Mouse (Mus musculus) large intestine, adult 2 months (tissue): ENCODE results near the gene Aak1. TPM values are rescaled to one million over a fixed set of nuclear protein-coding genes. Genes with fewer than 3 reads are reported as not detected.

Experiments used
- DNase-seq: peaks from one replicate; pipeline ENCODE4 v3.0.0-alpha.2; 2012; ENCODE audit warnings: low read depth, low spot score
- WGBS: fragments of 180-500 bp; shearing (Covaris S2); methylation state at CpG from one replicate; pipeline ENCODE4 v1.1.7; 2018; 5-methylcytosine and 5-hydroxymethylcytosine counted together
- polyA plus RNA-seq: library from polyadenylated mRNA; depleted of rRNA; stranded (reverse); fragments of >200 nt; gene quantifications from 2 replicates; pipeline ENCODE4 v1.2.3, GENCODE M21; 2012

Aak1 gene
- polyA plus RNA-seq, 1 experiment = 4.0 TPM

DNA sequence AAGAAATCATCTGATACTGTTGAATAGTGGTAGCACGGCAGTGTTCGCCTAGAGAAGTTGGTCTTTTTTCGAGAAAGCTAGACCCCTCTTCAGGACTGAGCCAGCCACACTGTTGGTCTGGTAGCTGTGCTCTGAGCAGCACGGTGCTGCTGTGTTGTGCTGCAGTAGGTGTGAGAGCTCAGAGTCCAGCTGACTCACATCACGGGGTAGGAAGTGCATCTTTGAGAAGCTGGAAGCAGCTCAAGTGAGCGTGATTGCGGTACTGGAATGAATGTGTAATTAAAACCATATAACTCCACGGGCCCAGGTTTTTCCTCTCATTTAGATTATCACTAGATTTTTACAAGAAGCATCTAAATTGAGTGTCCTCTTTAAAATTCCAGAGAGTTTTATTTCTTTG lies 97.8 kb downstream of the Aak1 start:
- peak; percentile 33 for DNase-seq
- WGBS = 51% methylated on average over 8 of the region's 8 CpGs

DNA sequence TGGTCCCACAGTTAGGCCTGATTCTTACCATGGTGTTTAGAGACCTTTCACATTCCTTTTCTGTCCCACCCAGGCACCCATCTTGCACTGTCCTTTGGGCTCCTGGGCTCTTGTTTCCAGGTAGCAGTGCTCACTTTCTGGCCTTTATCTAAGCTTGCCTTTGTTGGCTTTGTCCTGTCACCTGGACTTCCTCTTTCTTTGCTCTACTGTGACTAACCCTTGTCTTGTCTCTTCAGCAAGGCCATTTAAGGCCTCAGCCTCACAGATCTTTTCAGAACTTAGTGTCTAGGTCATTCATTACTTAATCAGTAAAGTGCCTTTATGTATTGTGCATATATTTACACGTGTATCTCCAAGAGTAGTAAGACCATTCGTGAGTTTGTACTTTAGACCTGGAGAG lies 99.4 kb downstream of the Aak1 start:
- 41% methylated on average over 2 of the region's 2 CpGs for WGBS
- no peak for DNase-seq

DNA sequence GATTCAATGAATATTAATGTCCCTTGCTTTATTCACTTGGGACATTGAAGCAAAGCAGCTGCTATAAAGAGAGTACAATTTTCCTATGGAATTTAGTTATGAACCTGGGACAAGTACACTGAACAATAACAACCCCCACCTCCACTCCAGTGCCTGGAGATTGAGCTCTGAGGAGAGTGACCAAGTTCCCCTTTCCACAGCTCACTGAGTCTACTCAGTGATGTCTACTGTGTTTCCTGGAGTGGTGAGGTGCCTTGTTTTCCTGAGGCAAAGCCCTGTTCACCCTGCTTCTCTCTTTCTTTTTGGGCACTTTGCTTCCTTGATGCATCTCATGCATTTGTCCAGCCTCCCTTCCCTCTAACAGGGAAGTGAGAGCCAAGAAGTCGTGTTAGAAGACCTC lies 100.8 kb downstream of the Aak1 start:
- DNase-seq = no peak
- WGBS = 71% methylated on average over 1 of the region's 1 CpGs

DNA sequence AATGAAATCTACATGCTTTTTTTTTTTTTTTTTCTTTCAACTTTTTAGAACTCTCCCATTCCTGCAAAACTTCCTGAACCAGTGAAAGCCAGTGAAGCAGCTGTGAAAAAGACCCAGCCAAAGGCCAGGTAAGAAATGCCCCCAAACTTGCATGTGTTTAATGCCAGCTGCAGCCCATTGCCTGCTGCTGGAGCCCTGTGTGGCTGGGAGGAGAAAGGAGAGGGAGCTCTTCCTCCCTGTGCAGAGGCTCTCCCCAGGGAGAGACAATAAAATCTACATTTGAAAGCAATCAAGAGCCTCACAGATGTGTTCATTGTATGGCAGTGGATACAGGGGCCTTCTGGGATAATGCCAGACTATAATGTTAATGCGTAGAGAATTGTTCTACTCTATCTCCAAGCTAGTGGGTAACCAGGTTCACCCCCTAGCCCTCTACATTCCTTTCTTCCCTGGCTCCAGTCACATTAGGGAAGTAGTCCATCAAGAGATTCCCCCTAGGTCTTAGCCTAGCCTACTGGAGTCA lies 101.5 kb downstream of the Aak1 start:
- no peak for DNase-seq
- 90% methylated on average over 1 of the region's 1 CpGs for WGBS

DNA sequence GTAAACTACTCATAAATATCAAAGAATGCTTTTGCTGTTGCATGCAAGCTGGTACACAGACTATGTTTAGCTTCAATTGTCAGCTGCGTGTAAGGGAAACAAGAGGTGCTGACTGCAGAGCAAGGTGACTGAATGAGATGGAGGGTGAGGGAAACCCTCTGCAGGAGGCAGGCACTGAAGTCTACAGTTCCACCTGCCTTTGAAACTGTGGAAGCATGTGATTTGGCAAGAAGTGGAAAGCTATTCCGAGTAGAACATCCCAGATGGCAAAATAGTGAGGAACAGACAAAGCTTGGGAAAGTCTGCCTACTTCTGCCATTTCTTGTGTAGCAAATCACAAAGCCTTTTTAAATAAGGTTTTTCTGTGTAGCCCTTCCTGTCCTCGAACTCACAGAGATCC lies 106.4 kb downstream of the Aak1 start:
- 85% methylated on average over 3 of the region's 3 CpGs for WGBS

DNA sequence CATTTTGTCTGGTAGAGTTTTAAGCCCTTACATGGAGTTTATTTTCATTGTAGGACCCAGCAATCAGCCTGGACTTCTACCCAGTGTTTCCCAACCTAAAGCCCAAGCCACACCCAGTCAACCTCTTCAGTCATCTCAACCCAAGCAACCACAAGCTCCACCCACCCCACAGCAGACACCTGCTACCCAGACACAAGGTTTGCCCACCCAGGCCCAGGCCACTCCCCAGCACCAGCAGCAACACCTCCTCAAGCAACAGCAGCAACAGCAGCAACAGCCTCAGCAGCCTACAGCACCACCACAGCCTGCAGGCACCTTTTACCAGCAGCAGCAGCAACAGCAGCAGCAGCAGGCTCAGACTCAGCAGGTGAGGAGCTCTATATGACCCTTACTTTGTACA lies 106.9 kb downstream of the Aak1 start:
- DNase-seq = no peak

More for the DNA sequence above, 106.4 kb downstream of the Aak1 start:
- DNase-seq = no peak

DNA sequence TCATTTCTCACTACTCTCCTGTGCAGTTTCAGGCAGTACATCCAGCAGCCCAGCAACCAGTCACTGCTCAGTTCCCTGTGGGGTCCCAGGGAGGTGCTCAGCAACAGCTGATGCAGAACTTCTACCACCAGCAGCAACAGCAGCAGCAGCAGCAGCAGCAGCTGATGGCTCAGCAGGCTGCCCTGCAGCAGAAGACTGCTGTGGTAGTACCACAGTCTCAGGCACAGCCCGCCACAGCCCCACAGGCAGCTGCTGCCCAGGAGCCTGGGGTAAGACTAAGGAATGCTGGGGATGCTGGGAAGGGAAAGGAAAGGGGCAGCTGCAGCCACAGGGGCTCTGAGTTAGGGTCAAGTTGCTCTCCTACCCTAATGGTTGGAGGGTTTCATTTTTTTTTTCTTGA lies 109.7 kb downstream of the Aak1 start:
- no peak for DNase-seq
- 100% methylated on average over 1 of the region's 1 CpGs for WGBS

DNA sequence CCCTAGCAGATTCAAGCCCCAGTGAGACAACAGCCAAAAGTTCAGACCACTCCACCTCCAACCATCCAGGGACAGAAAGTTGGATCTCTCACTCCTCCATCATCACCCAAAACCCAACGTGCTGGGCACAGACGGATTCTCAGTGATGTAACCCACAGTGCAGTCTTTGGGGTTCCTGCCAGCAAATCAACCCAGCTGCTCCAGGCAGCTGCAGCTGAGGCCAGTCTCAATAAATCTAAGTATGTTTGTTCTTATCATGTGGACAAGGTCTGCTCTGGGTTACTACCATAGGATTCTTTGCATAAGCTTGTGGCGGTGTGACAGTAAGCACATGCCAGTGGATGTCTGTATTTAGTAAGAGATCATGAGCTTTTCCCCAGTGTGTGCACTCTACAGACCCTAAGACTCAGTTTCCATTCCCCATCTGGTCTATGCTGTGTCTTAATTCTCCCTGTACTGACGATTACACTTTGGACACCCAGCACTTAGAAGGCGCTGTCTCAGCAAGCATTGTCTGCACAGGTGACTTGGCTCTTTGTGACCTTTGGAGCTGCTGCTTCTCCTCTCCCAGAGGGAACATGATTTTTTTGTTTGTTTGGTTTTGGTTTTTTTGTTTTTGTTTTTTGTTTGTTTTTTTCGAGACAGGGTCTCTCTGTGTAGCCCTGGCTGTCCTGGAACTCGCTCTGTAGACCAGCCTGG lies 114.8 kb downstream of the Aak1 start:
- 76% methylated on average over 7 of the region's 7 CpGs for WGBS
- DNase-seq = no peak

DNA sequence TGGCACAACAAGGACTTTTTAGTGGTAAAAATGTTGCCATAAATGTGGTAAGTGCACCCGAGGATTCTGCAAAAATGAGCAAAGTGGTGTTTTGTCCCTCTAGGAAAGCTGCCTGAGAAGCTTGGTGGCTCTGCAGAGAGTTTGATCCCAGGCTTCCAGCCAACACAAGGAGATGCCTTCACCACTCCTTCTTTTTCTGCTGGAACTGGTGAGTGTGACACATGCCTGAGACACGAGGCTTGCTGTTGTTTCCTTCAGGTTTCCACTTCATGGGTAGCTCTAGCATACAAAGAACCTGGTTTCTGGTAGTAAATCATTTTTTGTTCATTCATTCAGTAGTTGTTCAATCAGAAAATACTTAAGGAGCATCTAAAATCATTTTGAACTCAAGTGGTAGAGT lies 117.8 kb downstream of the Aak1 start:
- DNase-seq = no peak
- WGBS = 84% methylated on average over 2 of the region's 2 CpGs

DNA sequence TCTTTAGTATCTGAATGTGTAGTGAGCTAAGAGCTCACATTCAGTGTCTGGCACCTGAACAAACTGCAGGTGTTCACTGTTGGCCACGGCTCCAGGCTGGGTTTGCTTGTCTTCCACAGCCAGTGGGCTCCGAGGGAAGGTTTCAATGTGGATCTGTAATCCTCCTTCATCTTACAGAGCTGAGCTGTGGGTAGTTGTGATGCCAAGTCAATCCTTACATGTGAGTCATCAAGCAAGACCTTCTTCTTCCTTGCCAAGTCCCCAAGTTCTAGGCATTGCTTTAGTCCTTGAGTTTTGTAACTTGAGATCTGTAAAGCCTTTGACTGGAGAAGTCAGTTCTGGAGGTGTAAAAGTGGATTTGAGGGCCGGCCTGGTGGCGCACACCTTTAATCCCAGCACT lies 124.6 kb downstream of the Aak1 start:
- DNase-seq = no peak
- WGBS = 80% methylated on average over 4 of the region's 4 CpGs

DNA sequence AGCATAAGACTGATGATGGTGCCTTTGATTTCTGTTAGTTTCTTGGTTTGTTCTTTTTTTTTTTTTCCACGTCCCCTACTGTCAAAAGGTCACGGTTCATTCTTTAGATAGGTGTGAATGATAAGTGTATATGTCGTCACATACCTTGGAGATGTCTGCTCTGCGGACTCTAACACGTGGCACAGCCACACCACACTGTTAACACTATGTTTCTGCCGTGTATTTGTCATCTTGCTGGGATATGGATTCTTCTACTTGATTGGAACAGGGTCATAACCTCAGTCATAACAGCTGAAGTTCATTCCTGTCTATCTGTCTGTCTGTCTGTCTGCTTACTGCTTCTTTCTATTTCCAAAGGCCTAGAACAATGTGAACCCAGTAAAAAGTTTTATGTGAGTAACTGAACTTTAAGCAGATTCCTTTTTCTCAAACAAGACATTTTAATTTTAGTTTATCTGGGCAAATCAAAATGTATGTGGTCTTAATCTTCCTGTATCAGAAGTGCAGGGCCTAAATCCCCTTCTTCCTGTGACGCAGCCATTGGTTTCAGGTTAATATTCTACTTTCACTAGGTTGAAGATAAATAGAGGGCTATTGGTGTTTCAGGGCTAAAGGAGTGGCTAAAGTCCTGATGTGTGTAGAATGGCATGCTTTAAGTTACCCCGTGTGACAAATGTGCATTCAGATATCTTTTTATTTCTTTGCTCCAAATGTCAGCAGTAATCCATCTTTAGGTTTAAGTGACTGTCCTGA lies 129.0 kb downstream of the Aak1 start:
- 61% methylated on average over 8 of the region's 8 CpGs for WGBS
- no peak for DNase-seq

DNA sequence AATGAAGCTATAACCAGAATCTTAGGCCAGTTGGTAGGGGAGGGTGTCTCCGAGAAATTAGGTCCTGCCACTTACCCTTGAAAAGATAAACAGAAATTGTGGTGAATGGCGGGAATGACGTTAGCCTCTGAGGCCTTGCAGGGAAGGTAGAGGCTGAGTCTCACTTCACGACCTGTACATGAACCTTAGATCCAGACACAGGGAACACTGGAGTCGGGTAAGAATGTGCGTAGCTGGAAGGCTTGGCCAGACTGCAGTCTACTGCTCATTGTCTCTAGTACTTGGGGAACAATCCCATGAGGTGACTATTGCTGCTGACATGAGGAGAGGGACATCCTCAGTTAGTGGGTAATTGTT lies 129.6 kb downstream of the Aak1 start:
- DNase-seq = no peak
- 45% methylated on average over 6 of the region's 6 CpGs for WGBS

DNA sequence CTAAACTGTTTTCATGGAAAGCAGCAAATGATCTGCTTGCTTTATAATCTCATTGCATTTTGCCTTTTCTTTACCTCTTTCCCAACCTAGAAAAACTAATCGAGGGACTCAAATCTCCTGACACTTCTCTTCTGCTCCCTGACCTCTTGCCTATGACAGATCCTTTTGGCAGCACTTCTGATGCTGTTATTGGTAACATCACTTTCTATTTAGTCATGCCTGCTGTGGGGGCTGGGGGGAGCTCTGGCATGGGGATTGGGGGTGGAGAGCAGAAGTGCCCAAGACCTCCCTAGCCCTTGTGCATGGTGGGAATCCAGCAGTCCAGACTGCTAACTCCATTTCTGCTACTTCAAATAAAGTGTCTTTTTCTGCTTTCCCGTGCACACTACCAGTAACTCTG lies 131.9 kb downstream of the Aak1 start:
- no peak for DNase-seq
- WGBS = 90% methylated on average over 2 of the region's 2 CpGs

DNA sequence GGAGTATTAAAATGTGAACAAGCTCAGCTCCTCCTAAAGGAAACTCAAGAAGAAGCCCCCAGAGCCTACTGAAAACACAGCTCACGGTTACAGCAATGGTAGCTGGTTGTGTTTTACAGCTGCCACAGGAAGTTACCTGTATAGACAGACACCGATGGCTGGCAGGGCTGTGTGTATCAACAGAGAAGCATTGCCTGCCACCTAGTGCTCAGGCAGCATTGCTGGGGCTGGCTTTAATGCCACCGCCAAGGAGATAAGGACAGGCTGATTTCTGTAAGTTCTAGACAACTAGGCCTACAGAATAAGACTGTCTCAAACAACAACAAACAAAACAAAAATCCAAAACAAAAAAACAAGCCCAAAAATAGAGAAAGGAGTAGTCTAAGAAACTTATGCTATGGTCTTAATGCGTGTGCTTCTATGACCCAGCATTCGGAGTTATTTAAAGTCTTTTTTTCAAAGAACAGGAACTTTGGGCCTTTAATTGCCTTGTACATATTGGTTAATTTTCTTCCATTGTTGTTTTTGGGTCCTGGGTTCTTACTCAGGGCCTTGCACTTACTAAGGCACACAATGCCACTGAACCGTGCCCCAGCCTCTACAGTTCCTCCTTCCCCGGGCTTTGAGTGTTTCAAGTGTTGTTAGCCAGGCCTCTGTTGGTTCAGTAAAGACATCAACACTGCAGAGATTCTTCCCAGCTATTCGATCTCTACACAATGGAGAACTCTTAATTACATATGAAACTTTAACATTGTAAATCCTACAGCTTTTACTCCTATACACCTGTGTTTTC lies 136.2 kb downstream of the Aak1 start:
- 79% methylated on average over 8 of the region's 8 CpGs for WGBS
- DNase-seq = no peak

DNA sequence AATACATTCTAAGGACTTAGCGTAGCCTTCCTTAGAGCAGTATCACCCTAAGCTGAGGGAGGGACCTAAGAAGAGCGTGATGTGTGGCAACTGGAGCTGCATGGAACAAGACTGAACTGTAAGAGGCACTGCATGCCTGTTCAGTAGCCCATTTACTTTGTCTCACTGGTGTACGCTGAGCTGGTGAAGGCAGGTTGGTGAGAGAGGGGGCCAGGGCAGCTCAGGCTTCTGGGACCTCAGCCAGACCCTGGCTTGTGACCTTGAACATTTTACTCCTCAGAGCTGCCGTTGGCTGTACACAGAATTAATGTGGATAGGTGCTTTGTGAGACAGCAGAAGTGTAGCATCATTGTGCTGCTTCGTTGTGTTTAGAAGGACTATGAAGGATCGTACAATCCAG lies 140.3 kb downstream of the Aak1 start:
- no peak for DNase-seq
- 85% methylated on average over 6 of the region's 6 CpGs for WGBS

DNA sequence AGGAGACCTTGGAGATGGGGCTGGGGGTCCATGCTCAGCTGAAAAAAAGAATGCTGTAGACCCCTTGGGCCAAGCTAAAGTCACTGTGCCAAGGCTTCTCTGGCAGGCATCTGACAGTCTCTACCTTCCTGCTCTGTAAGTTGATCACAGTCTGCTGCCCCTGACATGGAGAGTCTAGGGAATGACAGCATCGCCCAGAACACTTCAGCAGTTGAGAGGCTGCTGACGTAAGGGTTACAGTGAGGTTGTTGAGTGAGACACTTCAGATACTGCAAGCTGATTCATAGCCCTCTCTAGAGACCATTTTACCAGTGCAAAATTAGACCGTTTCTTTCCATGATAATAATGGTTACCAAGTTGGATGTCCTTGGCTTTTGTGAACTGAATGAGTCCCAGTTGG lies 141.7 kb downstream of the Aak1 start:
- no peak for DNase-seq
- 90% methylated on average over 3 of the region's 3 CpGs for WGBS

DNA sequence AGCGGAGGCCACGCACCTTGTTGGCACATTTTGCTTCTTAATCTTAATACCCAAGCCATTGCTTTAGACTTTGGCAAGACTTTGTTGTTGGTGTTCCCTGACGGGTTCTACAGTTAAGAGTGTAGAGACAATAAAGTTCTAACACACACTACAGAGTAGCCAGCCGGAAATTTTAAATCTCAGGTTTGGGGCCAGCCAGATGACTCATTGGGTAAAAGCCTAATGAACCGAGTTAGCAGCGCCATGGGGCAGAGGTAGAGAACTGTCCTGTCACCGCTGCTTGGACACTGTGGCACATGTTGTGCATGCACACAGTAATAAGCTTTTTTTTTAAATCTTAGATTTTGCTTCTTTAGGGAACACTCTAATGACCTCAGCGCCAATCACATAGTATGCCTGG lies 143.0 kb downstream of the Aak1 start:
- no peak for DNase-seq
- WGBS = 92% methylated on average over 8 of the region's 8 CpGs

DNA sequence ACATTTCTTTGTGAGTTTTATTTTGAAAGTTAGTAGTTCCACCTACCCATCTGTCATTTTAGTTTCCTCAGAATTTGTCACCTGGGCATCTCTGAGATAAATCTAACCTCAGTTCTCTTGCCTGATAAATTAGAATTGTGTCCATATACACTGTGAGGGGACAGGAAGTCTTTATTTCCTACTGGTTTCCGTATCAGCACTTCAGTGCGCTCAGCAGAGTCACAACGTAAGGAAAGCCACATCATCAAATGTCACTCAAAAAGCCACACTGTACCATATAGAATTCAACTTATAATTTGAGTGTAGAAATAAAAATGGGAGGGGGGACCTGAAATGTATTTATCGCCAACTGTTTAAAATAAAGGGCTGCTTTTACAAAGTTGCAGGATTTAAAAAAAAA lies 144.9 kb downstream of the Aak1 start:
- 85% methylated on average over 4 of the region's 4 CpGs for WGBS
- DNase-seq = no peak

DNA sequence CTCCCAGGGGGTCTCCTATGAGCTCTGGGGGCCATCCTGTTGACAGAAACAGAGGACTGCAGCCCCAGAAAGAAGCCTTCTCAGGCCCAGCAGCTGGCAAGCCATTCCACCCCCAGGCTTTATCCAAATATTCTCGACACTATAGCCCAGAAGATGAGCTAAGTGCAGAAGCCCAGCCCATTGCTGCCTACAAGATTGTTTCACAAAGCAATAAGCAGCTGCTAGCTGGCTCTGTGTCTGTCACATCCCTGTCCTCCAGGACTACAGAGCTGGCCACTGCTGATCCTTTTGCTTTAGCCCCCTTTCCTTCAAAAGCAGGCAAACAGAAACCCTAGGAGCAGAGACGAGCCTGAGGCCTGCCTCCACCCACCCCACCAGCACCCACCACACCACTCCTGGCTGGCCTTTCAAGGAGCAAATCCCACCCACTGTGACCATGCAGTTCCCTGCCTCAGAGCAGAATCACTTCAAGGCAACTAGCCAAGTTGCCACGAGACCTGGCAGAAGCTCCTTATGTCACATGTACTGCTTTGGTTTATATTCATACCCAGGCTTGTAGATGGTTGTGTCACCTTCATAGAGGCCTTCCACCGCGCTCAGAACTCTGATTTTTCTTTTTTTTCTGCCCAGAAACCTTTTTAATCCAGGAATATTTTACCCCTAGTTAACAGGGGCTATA lies 147.5 kb downstream of the Aak1 start:
- DNase-seq = no peak
- WGBS = 75% methylated on average over 5 of the region's 5 CpGs

DNA sequence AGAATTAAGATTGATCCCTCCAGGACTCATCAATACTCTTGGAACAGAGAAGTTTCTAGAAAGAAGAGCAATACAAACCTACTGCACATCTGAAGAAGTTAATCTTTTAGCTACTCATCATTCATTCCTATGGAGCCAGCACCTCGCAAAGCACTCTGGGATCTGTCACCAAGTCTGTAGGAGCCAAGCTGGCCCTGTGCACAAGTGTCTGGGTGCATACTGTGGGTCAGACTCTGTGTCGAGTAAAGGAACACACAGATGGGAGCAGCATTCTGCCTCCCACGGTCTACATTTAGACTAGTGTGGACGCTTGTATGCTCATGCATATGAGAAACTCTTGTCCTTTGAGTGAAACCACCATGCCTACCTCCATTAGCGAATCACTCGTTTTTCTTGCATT lies 148.0 kb downstream of the Aak1 start:
- 95% methylated on average over 6 of the region's 6 CpGs for WGBS

More for the DNA sequence above, 148.0 kb downstream of the Aak1 start:
- no peak for DNase-seq
